Mouse (Mus musculus) thymus, postnatal 4 days (tissue): ENCODE data around the gene Ccdc92.

Experiments used
- DNase-seq: peaks from one replicate; pipeline ENCODE4 v3.0.0; 2021

The Ccdc92 gene

DNA sequence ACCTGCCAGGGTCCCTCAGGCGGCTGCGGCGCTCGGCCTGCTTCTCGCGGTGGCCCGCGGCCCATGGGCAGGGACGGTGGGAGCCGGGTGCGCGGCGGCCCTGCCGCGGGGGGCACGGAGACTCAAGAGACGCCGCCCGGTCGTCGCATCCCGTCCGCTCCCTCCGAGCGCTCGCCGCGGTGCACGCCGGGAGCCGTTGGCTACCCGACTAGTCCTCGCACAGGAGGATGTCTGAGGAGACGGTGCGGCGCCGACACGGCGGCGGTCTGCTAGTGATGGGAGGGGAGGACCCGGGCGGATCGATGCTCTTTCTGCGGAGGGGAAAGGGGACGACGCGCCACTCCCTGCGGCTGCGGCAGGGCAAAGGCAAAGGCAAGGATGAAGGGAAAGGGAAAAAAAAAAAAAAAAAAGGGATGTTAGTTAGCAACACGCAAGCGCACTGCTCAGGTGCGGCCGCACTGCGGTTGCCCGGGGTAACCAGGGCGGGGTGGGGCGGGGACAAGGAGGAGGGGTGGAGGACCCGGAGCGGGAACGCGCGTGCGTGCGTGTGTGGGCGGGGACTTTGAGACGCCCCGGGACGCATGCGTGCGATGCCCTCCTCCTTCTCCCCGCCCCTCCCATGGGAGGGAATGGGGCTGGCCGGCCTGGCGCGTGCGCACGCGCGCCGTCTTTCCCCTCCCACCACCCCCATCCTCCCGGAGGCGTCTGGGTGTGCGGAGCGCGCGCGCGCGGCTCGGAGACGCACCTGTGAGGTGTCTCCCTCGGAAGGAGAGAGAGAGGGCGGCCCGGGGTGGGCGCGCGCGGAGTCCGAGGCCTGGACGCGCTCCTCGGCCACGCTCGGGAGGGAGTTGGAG lies at the start of gene Ccdc92, which contains the start of gene Zfp664:
Gene Ccdc92 (minus strand): TSS at position 412 of the 854 bp plus-strand sequence.
Gene Zfp664 (plus strand): TSS at position 679 of the 854 bp plus-strand sequence.
- peak; percentile 99 for DNase-seq

GRCm38 (mm10) chr5:124908860-124909259 lies 46.6 kb upstream of the Ccdc92 start:
- DNase-seq = peak; percentile 90

- peak; percentile 74 for DNase-seq
Measured at GRCm38 (mm10) chr5:124906890-124907289, 44.7 kb upstream of the Ccdc92 start.

DNA sequence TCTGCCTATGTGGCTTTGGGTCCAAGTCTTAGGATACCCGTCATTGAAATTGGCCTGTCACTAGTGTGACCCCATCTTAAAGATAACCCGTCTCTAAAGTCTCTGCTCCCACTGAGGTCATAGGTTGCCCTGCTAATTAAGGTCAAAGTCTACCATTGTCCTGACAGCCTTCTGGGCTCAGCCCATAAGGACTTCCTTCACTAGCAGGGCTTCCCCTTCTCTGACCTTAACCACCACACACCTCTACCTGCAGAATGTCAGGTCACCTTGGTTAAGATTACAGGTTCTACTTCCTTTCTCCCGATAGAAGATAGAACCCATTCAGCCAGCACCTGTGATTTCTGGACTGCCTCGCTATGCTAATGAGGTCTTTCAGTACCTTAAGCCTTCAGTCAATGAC lies 41.6 kb upstream of the Ccdc92 start:
- no peak for DNase-seq

DNA sequence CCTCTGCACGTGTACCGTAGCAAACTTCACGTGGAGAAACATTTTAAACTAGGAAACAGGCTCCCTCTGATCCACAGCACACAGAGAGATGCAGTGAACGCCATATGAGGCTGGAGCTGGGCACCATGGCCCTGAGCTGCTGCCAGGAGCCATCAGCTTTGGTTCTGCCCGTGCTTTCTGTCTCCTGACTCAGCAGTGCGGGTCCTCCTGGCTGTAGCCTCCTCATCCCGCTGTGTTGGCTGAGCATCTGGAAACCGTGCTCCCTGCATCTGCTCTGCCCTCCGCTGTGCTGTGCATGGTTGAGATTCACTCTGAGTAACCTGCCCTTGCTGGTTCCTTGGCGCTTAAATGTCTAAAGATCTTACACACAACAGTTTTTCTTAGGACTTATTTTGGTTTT lies 40.0 kb upstream of the Ccdc92 start:
- DNase-seq = no peak

DNA sequence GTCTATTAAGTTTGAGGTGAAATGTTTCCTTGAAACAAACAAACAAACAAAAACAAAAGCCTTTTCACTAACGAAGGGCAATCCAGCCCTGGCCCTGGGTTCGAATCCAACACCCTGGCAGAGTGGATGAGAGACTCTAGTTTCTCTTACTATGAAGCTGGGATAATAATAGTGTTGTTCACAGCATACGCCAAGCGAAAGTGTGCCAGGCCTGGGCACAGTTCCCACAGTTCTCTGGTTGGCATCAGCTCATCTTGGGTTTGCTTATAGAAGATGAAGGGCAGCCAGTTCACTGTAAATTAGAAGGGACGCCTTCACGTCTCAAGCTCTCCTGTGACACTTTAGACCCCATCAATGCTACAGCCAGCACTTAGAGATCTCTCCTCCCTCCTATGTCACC lies 39.5 kb upstream of the Ccdc92 start:
- DNase-seq = no peak

DNA sequence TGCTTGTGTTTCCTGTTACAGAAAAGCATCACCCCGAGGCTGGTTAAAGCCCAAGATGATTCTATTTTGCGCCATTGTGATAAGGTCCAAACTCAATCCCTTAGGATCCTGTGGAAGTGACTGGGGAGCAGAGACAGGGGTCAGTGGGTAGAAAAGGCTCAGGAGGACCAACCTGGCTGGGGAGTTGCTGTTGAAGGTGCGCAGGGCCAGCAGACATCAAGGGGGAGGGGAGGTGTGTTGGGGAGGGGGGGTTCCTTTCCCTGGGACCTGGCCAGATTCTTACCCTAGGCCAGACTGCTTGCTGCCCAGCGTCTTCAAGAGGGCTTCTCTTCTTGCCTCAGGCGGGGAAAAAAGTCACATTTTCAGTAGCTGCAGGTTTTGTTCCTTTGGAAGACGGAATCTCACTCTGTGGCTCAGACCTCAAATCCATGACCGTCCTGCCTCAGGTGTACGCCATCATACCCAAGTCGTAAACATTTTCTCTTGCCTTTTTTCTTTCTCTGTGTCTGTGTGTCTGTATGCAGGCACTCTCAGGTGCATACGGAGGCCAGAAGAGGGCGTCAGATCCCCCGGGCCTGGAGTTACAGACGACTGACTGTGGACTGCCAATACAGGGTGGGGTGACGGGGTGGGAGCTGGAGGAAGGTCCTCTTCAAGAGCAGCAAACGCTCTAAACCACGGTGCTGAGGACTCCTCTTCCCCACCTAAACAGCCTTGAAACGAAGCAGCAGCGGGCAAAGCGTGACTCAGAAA lies 38.7 kb upstream of the Ccdc92 start:
- peak; percentile 17 for DNase-seq

- DNase-seq = peak; percentile 94
Measured at GRCm38 (mm10) chr5:124899945-124900631, 37.9 kb upstream of the Ccdc92 start.

GRCm38 (mm10) chr5:124896135-124896534 lies 33.9 kb upstream of the Ccdc92 start:
- DNase-seq = no peak

DNA sequence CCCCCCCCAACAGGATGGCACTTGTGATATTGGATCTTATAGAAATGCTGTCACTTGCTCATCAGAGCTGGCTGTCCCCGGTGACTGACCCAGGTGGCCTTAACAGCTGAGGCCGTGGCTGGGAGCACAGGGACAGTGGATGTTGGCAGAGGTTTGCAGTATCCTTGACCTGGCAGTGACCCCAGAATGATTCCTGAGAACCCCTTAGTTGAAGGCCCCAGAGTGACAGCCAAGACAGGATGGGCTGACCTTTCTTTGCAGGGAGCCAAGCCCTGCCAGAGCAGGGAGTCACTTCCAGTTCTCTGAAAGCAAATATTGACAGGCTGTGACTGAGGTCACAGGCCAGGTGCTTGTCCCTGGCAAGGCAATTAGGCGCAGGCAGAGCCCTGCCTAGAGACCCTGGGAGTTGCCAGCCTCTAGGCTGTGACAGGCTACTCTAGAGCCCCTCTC lies 29.7 kb upstream of the Ccdc92 start:
- no peak for DNase-seq

DNA sequence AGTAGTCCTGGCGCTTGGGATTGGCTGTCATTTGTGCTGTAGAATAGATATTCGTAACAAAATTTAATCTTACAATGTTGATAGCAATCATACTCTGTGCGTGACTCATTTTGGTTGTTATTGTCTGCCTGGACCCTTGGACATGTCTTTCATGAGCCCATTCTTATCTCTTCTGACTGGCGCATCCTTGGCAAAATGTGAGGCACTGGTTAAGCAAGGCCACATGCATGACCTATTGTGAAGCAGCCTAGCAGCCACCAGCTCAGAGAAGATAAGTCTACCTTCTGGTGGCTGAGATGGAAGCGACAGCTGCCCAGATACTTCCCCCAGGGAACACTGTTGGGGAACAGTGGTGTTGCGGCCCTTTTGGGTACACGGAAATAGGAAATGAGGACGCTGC lies 26.4 kb upstream of the Ccdc92 start:
- DNase-seq = no peak

- DNase-seq = no peak
Measured at GRCm38 (mm10) chr5:124883877-124884276, 21.7 kb upstream of the Ccdc92 start.

DNA sequence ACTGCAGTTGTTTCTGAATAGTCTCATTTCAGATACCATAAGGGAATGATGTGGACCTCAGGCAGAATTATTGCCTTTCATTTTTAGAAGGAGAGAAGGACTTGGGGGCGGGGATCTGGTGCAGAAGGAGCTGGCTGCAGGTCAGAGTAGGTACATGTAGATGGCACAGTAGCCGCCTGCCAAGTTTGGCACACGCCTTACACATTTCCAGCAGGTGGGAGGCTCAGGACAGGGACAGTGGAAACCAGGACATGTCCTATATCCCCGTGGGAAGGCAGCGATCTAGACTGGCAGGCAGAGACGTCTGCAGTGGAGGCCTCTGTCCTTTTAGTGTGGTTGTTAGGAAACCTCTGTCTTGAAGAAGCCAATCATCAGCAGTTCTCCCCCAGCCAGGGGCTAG lies 17.6 kb upstream of the Ccdc92 start:
- DNase-seq = no peak

DNA sequence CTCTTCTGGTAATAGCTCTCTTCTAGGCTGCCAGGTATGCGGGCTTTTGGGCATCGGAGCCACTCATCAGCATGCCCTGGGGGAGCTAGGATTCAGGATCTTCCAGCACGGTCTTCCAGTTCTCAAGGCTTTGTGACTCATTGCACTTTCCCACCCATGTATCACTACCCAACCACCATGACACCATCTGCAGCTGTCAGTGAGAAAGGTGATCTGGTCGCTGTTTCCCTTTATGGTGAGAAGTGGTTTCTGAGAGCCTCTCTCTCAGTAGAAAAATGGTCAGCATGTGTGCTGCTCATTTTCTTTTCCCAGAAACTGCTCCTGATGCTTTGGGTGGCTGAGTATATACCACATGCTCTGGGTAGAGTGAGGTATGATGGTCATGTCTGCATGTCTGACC lies 17.0 kb upstream of the Ccdc92 start:
- no peak for DNase-seq

DNA sequence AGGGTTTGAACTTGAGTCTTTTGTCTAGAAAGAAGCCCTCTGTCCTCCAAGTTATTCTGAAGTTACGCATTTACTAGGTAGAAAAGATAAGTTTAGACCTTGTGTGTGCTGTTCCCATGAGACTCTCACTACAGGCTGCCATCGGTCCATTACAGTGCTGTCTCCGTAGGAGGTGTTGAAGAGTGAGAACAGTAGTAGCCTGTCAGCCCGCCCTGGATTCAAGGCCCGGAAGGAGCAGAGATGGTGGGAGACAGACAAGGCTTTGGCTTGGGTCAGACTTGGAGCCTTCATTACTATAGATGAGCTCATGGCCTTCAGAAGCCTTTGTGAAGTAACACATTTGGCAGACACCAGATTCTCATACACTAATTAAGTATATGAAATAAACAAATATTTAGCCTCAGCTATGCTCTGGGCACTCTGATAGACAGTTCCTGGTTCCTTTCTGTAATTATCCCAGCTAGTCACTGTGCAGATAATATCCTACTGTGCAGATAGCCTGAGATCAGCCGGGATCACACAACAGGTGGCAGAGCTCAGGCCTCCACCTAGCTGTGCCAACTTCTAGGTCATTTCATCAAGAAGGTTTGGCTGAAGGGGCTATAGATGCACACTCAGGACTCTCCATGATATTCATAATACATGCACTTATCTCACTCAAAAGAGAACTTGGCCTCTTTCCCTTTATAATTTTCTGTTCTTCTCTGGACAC lies 11.8 kb upstream of the Ccdc92 start:
- no peak for DNase-seq

- no peak for DNase-seq
Measured at GRCm38 (mm10) chr5:124873096-124873495, 10.9 kb upstream of the Ccdc92 start.

DNA sequence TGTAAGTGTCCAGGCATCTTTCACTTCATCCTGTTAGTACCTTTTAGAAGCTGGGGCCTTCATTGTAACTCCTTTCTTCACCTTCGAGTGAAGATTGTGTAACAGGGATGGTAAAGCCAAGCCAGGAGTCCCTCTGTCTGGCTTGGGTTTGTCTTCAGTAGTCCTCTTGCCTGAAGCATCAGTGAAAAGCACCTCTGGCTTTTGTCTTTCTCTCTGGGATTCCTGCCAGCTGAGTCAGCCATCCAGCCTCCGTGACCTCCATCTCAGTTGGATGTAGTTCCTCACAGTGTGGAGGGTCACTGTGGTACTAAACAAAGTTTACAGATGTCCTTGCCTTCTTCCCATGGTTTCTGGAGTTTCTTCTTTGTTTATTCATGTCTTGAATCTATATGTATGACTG lies 9.8 kb upstream of the Ccdc92 start:
- DNase-seq = no peak

DNA sequence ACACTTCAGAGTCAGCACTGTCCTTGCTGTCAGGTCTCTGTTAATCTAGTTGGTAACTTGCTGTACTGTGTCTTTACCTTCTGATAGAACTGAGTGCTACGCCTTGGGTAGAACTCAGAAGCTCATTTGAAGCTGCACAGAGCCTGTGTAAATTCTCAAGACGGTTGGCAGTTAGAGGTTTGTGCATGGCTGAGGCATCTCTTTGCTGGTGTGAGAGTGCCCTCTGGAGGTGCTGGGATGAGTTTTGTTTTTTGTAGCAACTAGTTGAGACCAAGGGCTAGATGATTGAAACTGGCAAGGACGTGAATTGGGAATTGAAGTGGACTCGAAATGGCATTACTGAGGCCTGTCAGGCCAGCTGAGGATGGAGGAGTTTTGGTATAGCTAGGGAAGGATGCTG lies 6.8 kb upstream of the Ccdc92 start:
- peak; percentile 81 for DNase-seq

- DNase-seq = peak; percentile 61
Measured at GRCm38 (mm10) chr5:124862871-124863741, 882 bp upstream of the Ccdc92 start.

DNA sequence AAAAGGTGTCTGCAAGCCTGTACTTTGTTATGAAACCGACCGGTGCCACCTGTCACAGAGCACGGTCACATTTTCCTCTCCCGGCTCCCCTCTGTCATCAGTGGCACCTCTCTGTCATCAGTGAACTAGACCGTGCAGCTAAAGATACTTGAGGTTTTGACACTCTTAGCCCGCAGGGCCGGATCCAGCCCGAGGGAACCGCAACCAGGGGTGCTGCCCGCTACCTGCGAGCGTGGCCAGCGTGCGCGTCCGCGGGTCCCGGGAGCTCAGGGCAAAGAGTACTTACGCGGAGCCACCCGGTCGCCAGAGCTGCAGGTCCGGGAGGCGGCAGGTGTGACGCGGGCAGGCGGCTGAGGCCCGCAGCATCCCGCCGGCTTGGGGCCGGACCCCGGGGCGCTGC lies 761 bp downstream of the Ccdc92 start:
- no peak for DNase-seq

DNA sequence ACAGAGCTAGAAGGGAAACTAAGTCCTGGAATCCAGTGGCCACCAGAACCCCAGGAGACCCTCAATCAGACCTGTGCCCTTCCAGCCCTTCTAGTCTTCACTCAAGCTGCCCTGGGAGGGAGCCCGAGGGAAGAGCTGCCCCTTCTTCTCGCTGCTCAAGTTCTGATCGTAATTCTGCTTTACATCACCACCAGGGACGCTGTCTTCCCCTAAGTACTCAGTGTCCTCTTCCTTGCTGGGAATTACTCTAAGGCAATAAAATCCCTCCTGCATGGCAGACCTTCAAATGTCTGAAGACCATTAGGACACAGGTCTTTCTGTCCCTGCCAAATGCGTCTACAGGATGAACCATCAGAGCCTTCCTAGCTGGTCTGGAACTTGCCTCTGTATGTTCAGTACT lies 2.2 kb downstream of the Ccdc92 start:
- DNase-seq = peak; percentile 30

- no peak for DNase-seq
Measured at GRCm38 (mm10) chr5:124854202-124854601, 8.0 kb downstream of the Ccdc92 start.
